Mouse (Mus musculus): ENCODE measurements around the gene Fyn.

GRCm38 (mm10) chr10:39555740-39556139 is 187.1 kb downstream of the Fyn start:
- TF ChIP-seq CTCF (IDR thresholded peaks at IDR 0.05; ENCODE audit: low read depth, low read length) (no peak), POLR2A (IDR thresholded peaks at IDR 0.05; ENCODE audit: borderline replicate concordance, low read depth, low read length) (no peak)

All from bone marrow macrophage, adult 2 months (primary cell).